Mouse (Mus musculus) midbrain, embryonic 13.5 days (tissue): Measurements from ENCODE around the gene Cdc37. TPM values are rescaled to one million over a fixed set of nuclear protein-coding genes. Genes with fewer than 3 reads are reported as not detected.

Experiments used
- ATAC-seq: fragments of 200-750 bp; cut with Nextera tagmentation; 2 replicates; pipeline ENCODE4 v1.8.0; 2017; ENCODE audit warnings: mild to moderate bottlenecking, moderate TSS enrichment, moderate library complexity
- H3K27ac ChIP-seq: fragments of 300-500 bp; sonication (generic); 2 replicates; pipeline ENCODE4 v1.5.1; 2015; ENCODE audit warnings: inconsistent platforms, mild to moderate bottlenecking, moderate library complexity
- H3K27me3 ChIP-seq: fragments of 300-500 bp; sonication (generic); 2 replicates; pipeline ENCODE4 v1.6.1; 2015; ENCODE audit warnings: mild to moderate bottlenecking, inconsistent platforms
- H3K36me3 ChIP-seq: fragments of 300-500 bp; sonication (generic); 2 replicates; pipeline ENCODE4 v1.6.1; 2015; ENCODE audit warnings: mild to moderate bottlenecking, inconsistent platforms
- H3K4me1 ChIP-seq: fragments of 300-500 bp; sonication (generic); replicated peaks from 2 replicates; pipeline ENCODE4 v1.6.1; 2015; ENCODE audit warnings: inconsistent platforms
- H3K4me2 ChIP-seq: fragments of 300-500 bp; sonication (generic); replicated peaks from 2 replicates; pipeline ENCODE4 v1.6.1; 2015; ENCODE audit warnings: moderate library complexity, mild to moderate bottlenecking, inconsistent platforms
- H3K4me3 ChIP-seq: fragments of 300-500 bp; sonication (generic); replicated peaks from 2 replicates; pipeline ENCODE4 v1.5.1; 2015; ENCODE audit warnings: mild to moderate bottlenecking, inconsistent platforms
- H3K9ac ChIP-seq: fragments of 300-500 bp; sonication (generic); replicated peaks from 2 replicates; pipeline ENCODE4 v1.6.1; 2015; ENCODE audit warnings: mild to moderate bottlenecking, inconsistent platforms
- H3K9me3 ChIP-seq: fragments of 300-500 bp; sonication (generic); 2 replicates; pipeline ENCODE4 v1.6.1; 2016; ENCODE audit warnings: mild to moderate bottlenecking, inconsistent platforms
- WGBS: fragments of 180-500 bp; shearing (Covaris S2); methylation state at CpG from one replicate; pipeline ENCODE4 v1.1.7; 2015; 5-methylcytosine and 5-hydroxymethylcytosine counted together
- polyA plus RNA-seq: library from polyadenylated mRNA; unstranded; fragments of >200 nt; fragmentation: Nextera tagmentation; extraction: Ambion mirVana; gene quantifications from 2 replicates; pipeline ENCODE4 v1.2.1, GENCODE M21; 2015

Cdc37 gene
- polyA plus RNA-seq, 1 experiment from 2014 or later = 233 TPM

DNA sequence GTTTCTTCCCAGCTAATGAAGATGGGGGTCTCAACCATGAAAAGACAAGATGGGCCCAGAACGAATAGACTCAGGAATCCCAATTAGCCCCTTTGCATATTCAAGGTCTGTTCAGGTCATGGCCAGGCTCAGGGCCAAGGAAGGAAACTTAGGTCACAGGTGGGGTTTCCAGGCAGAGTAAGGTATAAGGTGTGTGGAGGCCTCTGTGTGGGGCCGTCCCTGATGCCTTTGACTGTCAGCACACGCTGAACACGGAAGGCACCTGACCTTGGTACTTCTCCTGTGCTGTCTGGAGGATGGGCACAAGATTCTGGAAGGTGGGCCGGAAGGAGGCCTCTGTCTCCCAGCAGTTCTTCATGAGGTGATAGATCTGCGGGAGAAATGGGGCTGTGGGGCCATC, 45.0 kb downstream of the Cdc37 start:
- H3K9ac ChIP-seq = no peak overlapping the region
- no peak overlapping the region for H3K4me2 ChIP-seq
- no peaks in the 10 kb centered on the region for H3K27me3 ChIP-seq
- 92% methylated on average over 6 of the region's 6 CpGs for WGBS
- ATAC-seq = no peak
- no peaks in the 10 kb centered on the region for H3K9me3 ChIP-seq
- H3K4me3 ChIP-seq = no peak overlapping the region
- no peak overlapping the region for H3K27ac ChIP-seq
- peaks cover 17% of the 10 kb centered on the region; the same call in 1 of the 2 replicates for H3K36me3 ChIP-seq
- H3K4me1 ChIP-seq = peaks cover 8% of the 10 kb centered on the region; the same call in 1 of the 2 replicates

DNA sequence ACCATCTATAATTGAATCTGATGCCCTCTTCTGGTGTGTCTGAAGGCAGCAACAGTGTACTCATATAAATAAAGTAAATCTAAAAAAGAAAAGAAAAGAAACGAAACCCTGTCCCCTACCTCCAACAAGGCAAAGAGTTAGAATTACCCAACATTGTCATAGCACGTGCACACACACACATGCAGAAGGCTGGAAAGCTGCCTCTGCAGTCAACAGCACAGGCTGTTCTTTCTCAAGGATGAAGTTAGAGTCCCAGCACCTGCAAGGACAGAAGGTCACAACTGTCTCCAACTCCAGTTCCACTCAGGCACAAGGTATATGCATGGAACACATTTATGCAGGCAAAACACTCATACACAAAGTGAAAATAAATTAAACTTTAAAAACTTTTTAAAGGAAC, 47.7 kb downstream of the Cdc37 start:
- H3K27me3 ChIP-seq = no peaks in the 10 kb centered on the region
- H3K27ac ChIP-seq = no peak overlapping the region
- no peak overlapping the region for H3K4me2 ChIP-seq
- H3K9ac ChIP-seq = no peak overlapping the region
- H3K4me1 ChIP-seq = peaks cover 8% of the 10 kb centered on the region; the same call in 1 of the 2 replicates
- H3K4me3 ChIP-seq = no peak overlapping the region
- H3K36me3 ChIP-seq = 0 out of 2 replicates have a peak, but pooled peaks cover 3% of the 10 kb centered on the region
- ATAC-seq = no peak
- WGBS = 94% methylated on average over 2 of the region's 2 CpGs
- no peaks in the 10 kb centered on the region for H3K9me3 ChIP-seq

DNA sequence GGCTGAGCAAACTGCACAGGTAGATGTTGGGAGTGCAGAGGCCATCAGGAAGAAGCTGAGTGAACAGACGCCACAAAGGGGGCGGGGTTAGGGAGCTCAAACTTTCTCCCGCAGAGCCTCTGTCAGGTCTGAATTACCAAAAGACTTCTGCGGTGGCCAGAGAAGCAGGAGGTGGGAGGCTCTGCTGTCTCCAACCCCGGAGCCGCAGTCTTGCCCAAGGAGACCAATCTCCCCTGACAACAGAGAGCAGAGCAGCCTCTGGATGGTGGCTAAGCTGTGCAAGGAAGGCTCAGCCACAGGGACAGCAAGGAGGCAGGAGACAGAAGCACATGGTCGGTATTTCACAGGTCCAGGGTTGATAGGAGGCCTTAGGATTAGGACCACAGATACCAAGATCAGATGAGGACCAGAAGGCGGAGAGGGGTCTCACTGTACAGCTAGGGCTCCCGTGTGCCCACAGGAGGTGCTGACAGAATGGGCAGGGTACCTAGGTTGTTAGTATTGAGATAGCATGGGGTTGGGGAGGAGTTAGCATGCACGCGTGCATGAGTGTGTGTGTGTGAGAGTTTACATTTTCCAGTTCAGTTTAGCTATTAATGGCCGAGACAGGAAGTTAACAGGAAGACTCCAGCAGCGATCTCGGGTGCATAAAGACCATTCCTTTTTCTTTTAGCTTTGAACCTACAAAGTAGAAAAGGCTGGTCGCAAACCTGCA, 49.2 kb downstream of the Cdc37 start:
- H3K27me3 ChIP-seq = no peaks in the 10 kb centered on the region
- peaks cover 11% of the 10 kb centered on the region; the same call in 1 of the 2 replicates for H3K4me1 ChIP-seq
- no peaks in the 10 kb centered on the region for H3K9me3 ChIP-seq
- WGBS = 36% methylated on average over 15 of the region's 15 CpGs
- H3K27ac ChIP-seq = no peak overlapping the region
- no peak; the same call in 1 of the 2 replicates for ATAC-seq
- no peak overlapping the region for H3K4me3 ChIP-seq
- no peaks in the 10 kb centered on the region for H3K36me3 ChIP-seq
- H3K9ac ChIP-seq = no peak overlapping the region
- no peak overlapping the region for H3K4me2 ChIP-seq

GRCm38 (mm10) chr9:21097793-21098192, 52.0 kb downstream of the Cdc37 start:
- H3K9me3 ChIP-seq = no peaks in the 10 kb centered on the region
- peaks cover 11% of the 10 kb centered on the region; the same call in 1 of the 2 replicates for H3K4me1 ChIP-seq
- no peaks in the 10 kb centered on the region for H3K27me3 ChIP-seq
- no peak overlapping the region for H3K4me3 ChIP-seq
- no peak overlapping the region for H3K4me2 ChIP-seq
- no peak for ATAC-seq
- H3K36me3 ChIP-seq = 0 out of 2 replicates have a peak, but pooled peaks cover 2% of the 10 kb centered on the region
- 92% methylated on average over 8 of the region's 8 CpGs for WGBS
- no peak overlapping the region for H3K9ac ChIP-seq
- H3K27ac ChIP-seq = no peak overlapping the region

DNA sequence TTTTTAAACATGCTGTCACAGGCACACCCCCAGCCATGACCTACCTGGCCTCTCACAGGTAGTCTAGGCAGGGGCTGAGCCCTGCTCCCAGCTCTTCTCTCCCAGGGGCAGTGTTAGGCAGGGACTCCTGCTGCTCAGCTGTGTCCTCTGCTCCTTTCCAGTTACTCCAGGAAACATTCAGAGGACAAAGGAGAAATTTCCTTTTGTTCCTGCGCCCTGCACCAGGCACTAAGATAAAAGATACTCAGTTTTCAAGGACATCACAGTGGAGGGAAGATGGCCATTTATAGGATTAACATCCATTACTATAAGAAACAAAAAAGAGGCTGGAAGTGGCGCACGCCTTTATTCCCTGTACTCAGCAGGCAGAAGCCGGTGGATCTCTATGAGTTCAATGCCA, 53.8 kb downstream of the Cdc37 start:
- Histone ChIP-seq H3K9me3 (no peaks in the 10 kb centered on the region), H3K27me3 (no peaks in the 10 kb centered on the region), H3K9ac (no peak overlapping the region), H3K27ac (no peak overlapping the region), H3K4me3 (no peak overlapping the region), H3K4me1 (peaks cover 15% of the 10 kb centered on the region), H3K4me2 (no peak overlapping the region), H3K36me3 (0 out of 2 replicates have a peak, but pooled peaks cover 2% of the 10 kb centered on the region)
- WGBS = 55% methylated on average over 4 of the region's 4 CpGs
- no peak for ATAC-seq

- Histone ChIP-seq H3K27me3 (no peaks in the 10 kb centered on the region), H3K4me3 (no peak overlapping the region), H3K27ac (no peak overlapping the region), H3K9me3 (no peaks in the 10 kb centered on the region), H3K9ac (no peak overlapping the region), H3K4me1 (peaks cover 29% of the 10 kb centered on the region), H3K36me3 (peaks cover 21% of the 10 kb centered on the region), H3K4me2 (no peak overlapping the region)
- WGBS = 96% methylated on average over 9 of the region's 9 CpGs
- no peak for ATAC-seq
These were observed 56.4 kb downstream of the Cdc37 start for GRCm38 (mm10) chr9:21093423-21093822.

DNA sequence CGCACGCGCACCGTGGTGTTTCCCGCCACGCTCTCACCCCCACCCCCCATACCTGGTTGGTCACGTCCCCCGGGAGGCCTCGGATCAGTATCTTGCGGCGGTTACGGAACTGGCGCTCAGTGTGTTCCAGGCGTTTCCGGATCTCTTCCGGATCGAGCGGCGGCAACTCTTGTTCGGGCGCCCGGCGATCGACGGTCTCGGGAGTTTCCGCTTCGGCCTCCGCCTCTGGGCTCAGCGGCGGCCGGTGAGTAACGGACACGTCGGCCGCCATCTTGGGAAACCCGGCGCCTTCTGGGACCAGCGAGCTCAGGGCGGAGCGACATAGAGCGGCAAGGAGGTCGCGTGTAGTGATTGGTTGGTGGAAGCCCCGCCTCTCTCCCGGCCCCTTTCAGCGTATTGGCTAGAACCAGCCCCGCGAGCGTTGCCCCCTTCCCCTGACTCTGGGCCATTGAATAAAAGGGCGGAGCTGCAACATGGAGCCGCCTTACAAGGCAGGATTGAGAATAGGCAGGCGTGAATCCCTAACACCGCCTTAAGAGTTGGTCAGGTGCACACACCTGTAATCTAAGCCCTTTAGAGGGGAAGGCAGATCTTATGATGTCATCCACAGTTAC, 58.0 kb downstream of the Cdc37 start, which contains the start of the genes Gm38431 and Raver1:
TSS of gene Gm38431 (minus strand) at position 291 of the 614 bp plus-strand sequence.
TSS of gene Raver1 (minus strand) at position 302 of the 614 bp plus-strand sequence.
- Histone ChIP-seq H3K4me1 (peaks cover 29% of the 10 kb centered on the region), H3K9ac (peak within 1 kb of the TSS; percentile 80), H3K27ac (peak within 1 kb of the TSS; percentile 91), H3K9me3 (no peaks in the 10 kb centered on the region), H3K4me2 (peak within 1 kb of the TSS; percentile 90), H3K27me3 (no peaks in the 10 kb centered on the region), H3K36me3 (peaks cover 37% of the 10 kb centered on the region), H3K4me3 (peak within 1 kb of the TSS; percentile 68)
- under 1% methylated on average over 54 of the region's 54 CpGs for WGBS
- peak; percentile 99 for ATAC-seq

DNA sequence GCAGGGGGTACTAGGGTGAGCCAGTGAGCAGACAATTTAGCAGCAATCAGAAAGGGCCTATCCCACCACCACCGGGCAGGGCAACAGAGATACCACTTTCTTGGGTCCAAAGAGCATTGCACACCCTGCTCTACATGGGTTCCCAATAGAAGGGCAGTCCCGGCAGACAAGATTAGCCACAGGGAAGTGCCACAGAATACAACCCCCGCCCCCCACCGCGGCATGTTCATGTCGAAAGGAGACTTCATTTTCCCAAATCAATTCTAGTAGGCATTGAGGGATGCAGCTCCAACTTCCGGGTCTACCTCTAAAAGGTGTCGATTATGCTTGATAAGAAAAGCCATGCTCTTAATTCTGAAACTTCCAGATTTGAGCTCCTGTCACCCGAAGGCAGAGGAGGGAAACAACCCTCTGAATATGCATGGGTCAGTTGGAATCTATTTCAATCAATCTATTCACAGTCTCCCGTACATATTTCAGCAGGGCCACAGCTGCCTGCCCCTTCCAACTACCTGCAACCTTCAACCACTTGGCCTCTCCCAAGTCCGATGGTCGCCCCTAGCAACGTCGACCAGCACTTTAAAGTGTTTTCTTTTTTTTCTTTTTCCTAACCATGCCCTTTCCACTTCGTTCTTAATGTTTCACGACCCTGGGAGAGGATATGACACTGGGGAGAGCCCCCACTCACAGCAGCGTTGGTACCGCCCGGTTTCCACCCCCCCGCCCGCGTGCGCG, 58.6 kb downstream of the Cdc37 start:
- H3K4me1 ChIP-seq = peaks cover 29% of the 10 kb centered on the region
- no peaks in the 10 kb centered on the region for H3K9me3 ChIP-seq
- WGBS = 4% methylated on average over 24 of the region's 24 CpGs
- peak overlapping the region; percentile 91 for H3K27ac ChIP-seq
- no peaks in the 10 kb centered on the region for H3K27me3 ChIP-seq
- H3K36me3 ChIP-seq = peaks cover 44% of the 10 kb centered on the region
- H3K4me2 ChIP-seq = peak overlapping the region; percentile 90
- ATAC-seq = no peak
- peak overlapping the region; percentile 68 for H3K4me3 ChIP-seq
- peak overlapping the region; percentile 80 for H3K9ac ChIP-seq

GRCm38 (mm10) chr9:21090537-21090936, 59.2 kb downstream of the Cdc37 start:
- 100% methylated on average over 1 of the region's 1 CpGs for WGBS
- peaks cover 25% of the 10 kb centered on the region for H3K4me1 ChIP-seq
- no peak overlapping the region for H3K27ac ChIP-seq
- ATAC-seq = no peak
- H3K9ac ChIP-seq = peak overlapping the region; percentile 80
- H3K27me3 ChIP-seq = no peaks in the 10 kb centered on the region
- no peaks in the 10 kb centered on the region for H3K9me3 ChIP-seq
- H3K4me2 ChIP-seq = peak overlapping the region; percentile 90
- peak overlapping the region; percentile 68 for H3K4me3 ChIP-seq
- H3K36me3 ChIP-seq = peaks cover 50% of the 10 kb centered on the region

DNA sequence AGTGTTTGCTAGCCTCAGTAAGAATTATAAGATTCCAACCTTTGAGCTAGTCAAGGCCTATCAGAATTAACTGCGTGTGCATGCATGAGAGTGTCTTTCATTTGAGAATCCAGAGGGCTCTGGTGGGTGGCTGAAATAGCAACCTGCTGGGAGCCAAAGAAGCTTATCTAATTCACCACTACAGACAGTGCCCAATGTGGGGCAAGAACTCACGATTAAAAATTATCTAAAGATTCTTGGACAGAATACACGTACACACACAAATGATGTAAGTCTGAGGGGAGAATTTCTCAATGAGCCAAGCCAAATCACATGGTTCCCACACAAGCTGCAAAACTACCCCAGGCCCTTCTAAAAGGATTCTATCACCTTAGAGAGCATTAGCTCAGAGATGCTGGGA, 66.5 kb downstream of the Cdc37 start:
- WGBS = 72% methylated on average over 3 of the region's 3 CpGs
- no peaks in the 10 kb centered on the region; the same call in 1 of the 2 replicates for H3K4me1 ChIP-seq
- ATAC-seq = no peak
- H3K27me3 ChIP-seq = no peaks in the 10 kb centered on the region
- H3K4me3 ChIP-seq = no peak overlapping the region
- no peak overlapping the region for H3K9ac ChIP-seq
- H3K36me3 ChIP-seq = peaks cover 94% of the 10 kb centered on the region
- no peak overlapping the region for H3K4me2 ChIP-seq
- no peak overlapping the region for H3K27ac ChIP-seq
- H3K9me3 ChIP-seq = no peaks in the 10 kb centered on the region
